Mouse (Mus musculus) stomach, postnatal 0 days (tissue): ENCODE data around the gene Gm5105.

ENCODE experiments used
- CTCF ChIP-seq: IDR thresholded peaks from 2 replicates; pipeline ENCODE4 v1.5.1; 2016; ENCODE audit warnings: antibody characterized with exemption, low read depth, mild to moderate bottlenecking, moderate library complexity
- EP300 ChIP-seq: optimal IDR thresholded peaks from 2 replicates; pipeline ENCODE3; 2016; ENCODE audit warnings: antibody characterized with exemption

GRCm38 (mm10) chr3:138116871-138117270, 49.7 kb upstream of the Gm5105 start:
- TF ChIP-seq EP300 (no peak), CTCF (no peak)
